ENCODE assay signal across 18 mouse cellular contexts in the genomic region with DNA sequence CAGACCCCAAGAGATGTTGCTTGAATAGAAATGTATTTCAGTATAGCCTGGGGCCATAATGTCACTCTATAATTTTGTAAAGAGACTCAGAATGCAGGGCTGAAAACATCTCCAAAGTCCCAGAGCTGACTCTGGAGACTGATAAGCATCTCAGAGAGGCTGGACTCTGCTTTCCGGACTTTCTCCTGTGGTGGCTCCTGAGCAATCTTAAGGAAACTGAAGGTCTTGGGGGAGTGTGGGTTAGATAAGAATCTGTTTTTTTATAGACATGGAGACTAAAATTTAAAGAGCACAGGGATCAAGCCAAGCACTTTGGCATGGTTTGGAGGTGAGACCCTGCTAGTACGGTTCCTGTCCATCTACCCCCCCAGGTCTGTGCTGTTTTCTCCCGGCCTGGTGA.
"Had no signal": no experiment of that assay in that cellular context is flagged by ENCODE, and none has a peak within 500 bp of the region (broad histone marks: within the 10 kb centered on the region; RNA-seq: fewer than 3 reads in every experiment).

No protein-coding gene starts in this region.

- H3K36me3 ChIP-seq: liver, embryonic 12.5 days; midbrain, embryonic 10.5 days; midbrain, embryonic 13.5 days; midbrain, embryonic 15.5 days; neural tube, embryonic 13.5 days; neural tube, embryonic 15.5 days had no signal

- H3K4me3 ChIP-seq: liver, embryonic 12.5 days; midbrain, embryonic 10.5 days; midbrain, embryonic 13.5 days; midbrain, embryonic 15.5 days; myocyte; neural tube, embryonic 13.5 days; neural tube, embryonic 15.5 days had no signal

- H3K4me2 ChIP-seq: liver, embryonic 12.5 days; midbrain, embryonic 13.5 days; midbrain, embryonic 15.5 days; neural tube, embryonic 13.5 days; neural tube, embryonic 15.5 days had no signal

- H3K27me3 ChIP-seq: liver, embryonic 12.5 days had no signal

- H3K4me1 ChIP-seq: liver, embryonic 12.5 days; midbrain, embryonic 15.5 days had no signal

- DNase-seq: lung, adult 18-20 months; lung, postnatal 36 days; retina, postnatal 1 day; right cerebral cortex, adult 18-20 months; right cerebral cortex, postnatal 25 days; right cerebral cortex, postnatal 4 days; spleen, adult 18-20 months; thymus, adult 18-20 months; thymus, postnatal 14 days; thymus, postnatal 36 days had no signal

- ATAC-seq: liver, embryonic 12.5 days; midbrain, embryonic 13.5 days; midbrain, embryonic 15.5 days had no signal

- H3K9me3 ChIP-seq: liver, embryonic 12.5 days; midbrain, embryonic 10.5 days; midbrain, embryonic 13.5 days; midbrain, embryonic 15.5 days; neural tube, embryonic 13.5 days; neural tube, embryonic 15.5 days had no signal

- H3K9ac ChIP-seq: liver, embryonic 12.5 days; liver, embryonic 14.5 days; midbrain, embryonic 13.5 days; midbrain, embryonic 15.5 days; neural tube, embryonic 13.5 days; neural tube, embryonic 15.5 days had no signal

- H3K27ac ChIP-seq: liver, embryonic 12.5 days; liver, embryonic 14.5 days; midbrain, embryonic 10.5 days; midbrain, embryonic 13.5 days; midbrain, embryonic 15.5 days; neural tube, embryonic 13.5 days; neural tube, embryonic 15.5 days had no signal
